Mouse (Mus musculus): Measurements from ENCODE around the gene Uri1. TPM values are rescaled to one million over a fixed set of nuclear protein-coding genes. Genes with fewer than 3 reads are reported as not detected.

Uri1 gene
- 15.5 and 20.6 TPM in 2 replicates for polyA plus RNA-seq (2012; ENCODE audit: low replicate concordance)

GRCm38 (mm10) chr7:38023451-38023850 lies at the start of gene Uri1:
TSS of gene Uri1 (minus strand) at chr7:38023551.

Other genes with a start within 250 kb of the Uri1 start
- gene Zfp536, start 249.9 kb downstream of the Uri1 start, polyA plus RNA-seq (2012; ENCODE audit: low replicate concordance) = 0.05 TPM in 1 of 2 replicates, not detected in the other
- 165 and 214 TPM in 2 replicates for gene Ccne1, start 84.0 kb upstream of the Uri1 start, polyA plus RNA-seq (2012; ENCODE audit: low replicate concordance)
- gene 1600014C10Rik, start 159.7 kb upstream of the Uri1 start, polyA plus RNA-seq (2012; ENCODE audit: low replicate concordance) = 3.9 and 6.8 TPM in 2 replicates
- 0.20 and 0.63 TPM in 2 replicates for gene Plekhf1, start 204.5 kb upstream of the Uri1 start, polyA plus RNA-seq (2012; ENCODE audit: low replicate concordance)
- 1.3 and 2.1 TPM in 2 replicates for gene Pop4, start 247.9 kb upstream of the Uri1 start, polyA plus RNA-seq (2012; ENCODE audit: low replicate concordance)